Mouse (Mus musculus): Measurements from ENCODE around the gene Ufsp1. TPM values are rescaled to one million over a fixed set of nuclear protein-coding genes. Genes with fewer than 3 reads are reported as not detected.
A peak's percentile ranks its signal among the peaks of the same experiment; 100 is the strongest.

Gene Ufsp1
- polyA plus RNA-seq, 1 experiment from 2014 or later, result 6.2 TPM

GRCm38 (mm10) chr5:137285986-137286385 is 8.4 kb upstream of the Ufsp1 start:
- Histone ChIP-seq H3K4me2 (replicated peaks; ENCODE audit: low read depth, low read length) (no peak overlapping the region), H3K36me3 (ENCODE audit: control insufficient read depth, insufficient read depth, low read length) (no peaks in the 10 kb centered on the region), H3K4me3 (ENCODE audit: low read length) (no peak overlapping the region), H3K9me3 (ENCODE audit: control insufficient read depth, low read length) (peaks cover 4% of the 10 kb centered on the region; the same call in 1 of the 2 replicates), H3K4me1 (ENCODE audit: control insufficient read depth, insufficient read depth, low read length) (peaks cover 18% of the 10 kb centered on the region), H3K27me3 (ENCODE audit: control insufficient read depth, insufficient read depth, low read length) (peaks cover 36% of the 10 kb centered on the region), H3K27ac (ENCODE audit: low read depth, low read length) (no peak overlapping the region), H3K9ac (ENCODE audit: low read depth, low read length) (no peak overlapping the region)
- no peak for ATAC-seq (ENCODE audit: low FRiP score, low TSS enrichment)
- 17% methylated on average over 7 of the region's 7 CpGs for WGBS

GRCm38 (mm10) chr5:137286655-137287031 is 7.8 kb upstream of the Ufsp1 start:
- H3K4me3 ChIP-seq (ENCODE audit: low read length), result peak overlapping the region; percentile 41
- peaks cover 4% of the 10 kb centered on the region; the same call in 1 of the 2 replicates for H3K9me3 ChIP-seq (ENCODE audit: control insufficient read depth, low read length)
- H3K27ac ChIP-seq (ENCODE audit: low read depth, low read length), result no peak overlapping the region
- H3K9ac ChIP-seq (ENCODE audit: low read depth, low read length), result no peak overlapping the region
- H3K36me3 ChIP-seq (ENCODE audit: control insufficient read depth, insufficient read depth, low read length), result no peaks in the 10 kb centered on the region
- WGBS, result under 1% methylated on average over 16 of the region's 16 CpGs
- H3K4me1 ChIP-seq (ENCODE audit: control insufficient read depth, insufficient read depth, low read length), result peaks cover 18% of the 10 kb centered on the region
- peaks cover 42% of the 10 kb centered on the region for H3K27me3 ChIP-seq (ENCODE audit: control insufficient read depth, insufficient read depth, low read length)
- peak; percentile 63 for ATAC-seq (ENCODE audit: low FRiP score, low TSS enrichment)
- peak overlapping the region; percentile 65 for H3K4me2 ChIP-seq (replicated peaks; ENCODE audit: low read depth, low read length)

- peak; percentile 16 for ATAC-seq (ENCODE audit: low FRiP score, low TSS enrichment)
- H3K4me2 ChIP-seq (replicated peaks; ENCODE audit: low read depth, low read length), result peak within 1 kb of the TSS; percentile 75
- WGBS, result 1% methylated on average over 40 of the region's 40 CpGs
- H3K4me3 ChIP-seq (ENCODE audit: low read length), result peak within 1 kb of the TSS; percentile 41
- H3K36me3 ChIP-seq (ENCODE audit: control insufficient read depth, insufficient read depth, low read length), result no peaks in the 10 kb centered on the region
- peaks cover 4% of the 10 kb centered on the region; the same call in 1 of the 2 replicates for H3K9me3 ChIP-seq (ENCODE audit: control insufficient read depth, low read length)
- H3K9ac ChIP-seq (ENCODE audit: low read depth, low read length), result peak within 1 kb of the TSS; percentile 45
- H3K27me3 ChIP-seq (ENCODE audit: control insufficient read depth, insufficient read depth, low read length), result peaks cover 48% of the 10 kb centered on the region
- H3K27ac ChIP-seq (ENCODE audit: low read depth, low read length), result no peak within 1 kb of the TSS
- H3K4me1 ChIP-seq (ENCODE audit: control insufficient read depth, insufficient read depth, low read length), result peaks cover 18% of the 10 kb centered on the region
Measured at GRCm38 (mm10) chr5:137287032-137287952, 7.1 kb upstream of the Ufsp1 start, which contains the start of gene Ache. TSS of gene Ache (plus strand) at chr5:137287519.

- peaks cover 21% of the 10 kb centered on the region for H3K4me1 ChIP-seq (ENCODE audit: control insufficient read depth, insufficient read depth, low read length)
- H3K9ac ChIP-seq (ENCODE audit: low read depth, low read length), result peak overlapping the region; percentile 45
- peak overlapping the region; percentile 41 for H3K4me3 ChIP-seq (ENCODE audit: low read length)
- H3K9me3 ChIP-seq (ENCODE audit: control insufficient read depth, low read length), result peaks cover under 1% of the 10 kb centered on the region; the same call in 1 of the 2 replicates
- H3K27me3 ChIP-seq (ENCODE audit: control insufficient read depth, insufficient read depth, low read length), result peaks cover 48% of the 10 kb centered on the region
- H3K36me3 ChIP-seq (ENCODE audit: control insufficient read depth, insufficient read depth, low read length), result no peaks in the 10 kb centered on the region
- ATAC-seq (ENCODE audit: low FRiP score, low TSS enrichment), result 0 out of 2 replicates have a peak, but pooled peaks have one; percentile 2
- WGBS, result under 1% methylated on average over 55 of the region's 65 CpGs
- peak overlapping the region; percentile 75 for H3K4me2 ChIP-seq (replicated peaks; ENCODE audit: low read depth, low read length)
- H3K27ac ChIP-seq (ENCODE audit: low read depth, low read length), result no peak overlapping the region
Measured at GRCm38 (mm10) chr5:137287953-137288743, 6.3 kb upstream of the Ufsp1 start.

GRCm38 (mm10) chr5:137288999-137289470 is 5.4 kb upstream of the Ufsp1 start:
- Histone ChIP-seq H3K4me2 (replicated peaks; ENCODE audit: low read depth, low read length) (peak overlapping the region; percentile 75), H3K4me3 (ENCODE audit: low read length) (peak overlapping the region; percentile 41), H3K27ac (ENCODE audit: low read depth, low read length) (no peak overlapping the region), H3K27me3 (ENCODE audit: control insufficient read depth, insufficient read depth, low read length) (peaks cover 48% of the 10 kb centered on the region), H3K36me3 (ENCODE audit: control insufficient read depth, insufficient read depth, low read length) (no peaks in the 10 kb centered on the region), H3K4me1 (ENCODE audit: control insufficient read depth, insufficient read depth, low read length) (peaks cover 21% of the 10 kb centered on the region), H3K9me3 (ENCODE audit: control insufficient read depth, low read length) (no peaks in the 10 kb centered on the region), H3K9ac (ENCODE audit: low read depth, low read length) (no peak overlapping the region)
- no peak for ATAC-seq (ENCODE audit: low FRiP score, low TSS enrichment)
- 3% methylated on average over 25 of the region's 25 CpGs for WGBS

GRCm38 (mm10) chr5:137289591-137290365 is 4.7 kb upstream of the Ufsp1 start:
- no peak overlapping the region for H3K4me3 ChIP-seq (ENCODE audit: low read length)
- H3K4me2 ChIP-seq (replicated peaks; ENCODE audit: low read depth, low read length), result no peak overlapping the region; the same call in 1 of the 2 replicates
- peaks cover 22% of the 10 kb centered on the region for H3K4me1 ChIP-seq (ENCODE audit: control insufficient read depth, insufficient read depth, low read length)
- no peak overlapping the region for H3K27ac ChIP-seq (ENCODE audit: low read depth, low read length)
- ATAC-seq (ENCODE audit: low FRiP score, low TSS enrichment), result no peak
- WGBS, result 56% methylated on average over 13 of the region's 13 CpGs
- peaks cover 48% of the 10 kb centered on the region for H3K27me3 ChIP-seq (ENCODE audit: control insufficient read depth, insufficient read depth, low read length)
- peaks cover under 1% of the 10 kb centered on the region; the same call in 1 of the 2 replicates for H3K36me3 ChIP-seq (ENCODE audit: control insufficient read depth, insufficient read depth, low read length)
- no peak overlapping the region for H3K9ac ChIP-seq (ENCODE audit: low read depth, low read length)
- H3K9me3 ChIP-seq (ENCODE audit: control insufficient read depth, low read length), result no peaks in the 10 kb centered on the region

GRCm38 (mm10) chr5:137290677-137291076 is 3.8 kb upstream of the Ufsp1 start:
- ATAC-seq (ENCODE audit: low FRiP score, low TSS enrichment), result no peak
- H3K4me2 ChIP-seq (replicated peaks; ENCODE audit: low read depth, low read length), result no peak overlapping the region
- H3K9ac ChIP-seq (ENCODE audit: low read depth, low read length), result no peak overlapping the region
- H3K36me3 ChIP-seq (ENCODE audit: control insufficient read depth, insufficient read depth, low read length), result peaks cover 9% of the 10 kb centered on the region; the same call in 1 of the 2 replicates
- H3K27ac ChIP-seq (ENCODE audit: low read depth, low read length), result no peak overlapping the region
- 18% methylated on average over 15 of the region's 15 CpGs for WGBS
- H3K9me3 ChIP-seq (ENCODE audit: control insufficient read depth, low read length), result no peaks in the 10 kb centered on the region
- H3K4me3 ChIP-seq (ENCODE audit: low read length), result no peak overlapping the region
- peaks cover 27% of the 10 kb centered on the region for H3K4me1 ChIP-seq (ENCODE audit: control insufficient read depth, insufficient read depth, low read length)
- peaks cover 48% of the 10 kb centered on the region for H3K27me3 ChIP-seq (ENCODE audit: control insufficient read depth, insufficient read depth, low read length)

GRCm38 (mm10) chr5:137291381-137291926 is 3.0 kb upstream of the Ufsp1 start:
- peaks cover 48% of the 10 kb centered on the region for H3K27me3 ChIP-seq (ENCODE audit: control insufficient read depth, insufficient read depth, low read length)
- WGBS, result 85% methylated on average over 15 of the region's 15 CpGs
- H3K36me3 ChIP-seq (ENCODE audit: control insufficient read depth, insufficient read depth, low read length), result peaks cover 16% of the 10 kb centered on the region
- H3K4me1 ChIP-seq (ENCODE audit: control insufficient read depth, insufficient read depth, low read length), result peaks cover 27% of the 10 kb centered on the region
- H3K9me3 ChIP-seq (ENCODE audit: control insufficient read depth, low read length), result no peaks in the 10 kb centered on the region
- H3K4me2 ChIP-seq (replicated peaks; ENCODE audit: low read depth, low read length), result no peak overlapping the region
- no peak overlapping the region for H3K27ac ChIP-seq (ENCODE audit: low read depth, low read length)
- no peak for ATAC-seq (ENCODE audit: low FRiP score, low TSS enrichment)
- no peak overlapping the region for H3K9ac ChIP-seq (ENCODE audit: low read depth, low read length)
- no peak overlapping the region for H3K4me3 ChIP-seq (ENCODE audit: low read length)

Measured in kidney, embryonic 14.5 days (tissue).